ENCODE assay signal across 8 mouse cellular contexts in genomic region chr2:125505006-125505745, GRCm38 (mm10). TPM values are rescaled to one million over a fixed set of nuclear protein-coding genes. Genes with fewer than 3 reads are reported as not detected.
A peak's percentile ranks its signal among the peaks of the same experiment; 100 is the strongest.
DNase-seq lines count a peak whose midpoint lies in the region; ATAC-seq and TF ChIP-seq lines count a peak whose summit lies in the region.

TSS of gene Gm9913 (plus strand) at chr2:125505089.

- peaks cover 29% of the 10 kb centered on the region for H3K4me1 ChIP-seq in forebrain, embryonic 10.5 days
- H3K4me1 ChIP-seq in heart, embryonic 14.5 days (ENCODE audit: control insufficient read depth in 2 of 2, insufficient read depth in 2 of 2, low read length in 2 of 2) = peaks cover 5 to 6% of the 10 kb centered on the region in 2 experiments

- H3K27ac ChIP-seq in forebrain, embryonic 10.5 days = peak within 1 kb of the TSS; percentile 89
- peak within 1 kb of the TSS; percentile 88 to 89 for H3K27ac ChIP-seq in heart, embryonic 14.5 days (replicated peaks in 1 of 2; ENCODE audit: control insufficient read depth in 1 of 2, insufficient read depth in 1 of 2, low read depth in 2 of 2, low read length in 2 of 2)
- H3K27ac ChIP-seq in left cerebral cortex, adult 2 months = peak within 1 kb of the TSS; percentile 66

- peak within 1 kb of the TSS; percentile 95 for H3K4me2 ChIP-seq in heart, embryonic 14.5 days (ENCODE audit: low read length)

- intact Hi-C loops in left cerebral cortex, adult 2 months (cut with DNase I) = loop anchor here (5.0 to 10.0 kb wide), 2 partner anchors 97 to 160 kb away; no protein-coding TSS in a partner anchor

- peaks cover 50% of the 10 kb centered on the region for H3K27me3 ChIP-seq in forebrain, embryonic 10.5 days (ENCODE audit: poor library complexity, severe bottlenecking)
- H3K27me3 ChIP-seq in heart, embryonic 14.5 days (ENCODE audit: control insufficient read depth, insufficient read depth, low read length) = 0 out of 2 replicates have a peak, but pooled peaks cover 5% of the 10 kb centered on the region

- no peak for TF ChIP-seq CTCF in left cerebral cortex, adult 2 months (IDR thresholded peaks at IDR 0.05)

- H3K4me3 ChIP-seq in forebrain, embryonic 10.5 days = peak within 1 kb of the TSS; percentile 79
- peak within 1 kb of the TSS; percentile 67 to 83 for H3K4me3 ChIP-seq in heart, embryonic 14.5 days (ENCODE audit: control insufficient read depth in 1 of 2, insufficient read depth in 1 of 2, low read depth in 1 of 2, low read length in 2 of 2)
- peak within 1 kb of the TSS; percentile 68 for H3K4me3 ChIP-seq in left cerebral cortex, adult 2 months

- peak within 1 kb of the TSS; percentile 73 for H3K9ac ChIP-seq in heart, embryonic 14.5 days (ENCODE audit: low read length)

- H3K9me3 ChIP-seq in forebrain, embryonic 10.5 days = 0 out of 2 replicates have a peak, but pooled peaks cover 3% of the 10 kb centered on the region
- 0 out of 2 replicates have a peak, but pooled peaks cover 3% of the 10 kb centered on the region for H3K9me3 ChIP-seq in heart, embryonic 14.5 days (ENCODE audit: control insufficient read depth, low read length)

- ATAC-seq in heart, embryonic 14.5 days (ENCODE audit: insufficient number of reproducible peaks, insufficient read depth, low FRiP score, low read depth) = peak; percentile 23
- peak; percentile 36; the same call in 1 of the 2 replicates for ATAC-seq in megakaryocyte progenitor cell, adult 5-6 weeks (replicated peaks; ENCODE audit: poor library complexity)

- peak; percentile 74 for DNase-seq in 3T3-L1 (ENCODE audit: low read depth, low spot score)
- DNase-seq in MN1 (ENCODE audit: low spot score) = peak; percentile 30
- peak; percentile 78 for DNase-seq in forebrain, embryonic 10.5 days (ENCODE audit: extremely low spot score, low spot score)
- peak; percentile 19 to 20 for DNase-seq in left cerebral cortex, adult 2 months (ENCODE audit: extremely low spot score in 1 of 2, low spot score in 2 of 2)
- DNase-seq in right cerebral cortex, postnatal 4 days = peak; percentile 58
- no peak for DNase-seq in layer of hippocampus, adult 9-10 months (ENCODE audit: low spot score)

- peaks cover 10% of the 10 kb centered on the region for H3K36me3 ChIP-seq in forebrain, embryonic 10.5 days (replicated peaks)
- peaks cover 6% of the 10 kb centered on the region; the same call in 1 of the 2 replicates for H3K36me3 ChIP-seq in heart, embryonic 14.5 days (ENCODE audit: control insufficient read depth, insufficient read depth, low read length)

- WGBS in forebrain, embryonic 10.5 days = under 1% methylated on average over 45 of the region's 45 CpGs
- WGBS in heart, embryonic 14.5 days = under 1% methylated on average over 45 of the region's 45 CpGs

RNA-seq across cellular contexts. Expression of gene Gm9913, which starts in this region (rescaled TPM):
- 0.14 and 0.19 TPM in 2 replicates for polyA plus RNA-seq in forebrain, embryonic 10.5 days (2016; fragmentation: Nextera tagmentation; extraction: Ambion mirVana)
- 0.36 and 0.49 TPM in 2 replicates for polyA plus RNA-seq in heart, embryonic 14.5 days (2014; fragmentation: Nextera tagmentation; extraction: Ambion mirVana)
- total RNA-seq in left cerebral cortex, adult 2 months (2021) = under 1 TPM; 0.23 to 0.28 TPM
- not detected in 2 replicates for total RNA-seq in megakaryocyte progenitor cell, adult 5-6 weeks (2015)
- total RNA-seq in megakaryocyte progenitor cell, adult 5-6 weeks (2017) = not detected in 2 replicates

Comparison
In these comparisons a context has a peak if more than half of its experiments do, and no peak if none do; other contexts are left out.
1. Peak in DNase-seq, H3K4me3 ChIP-seq and H3K27ac ChIP-seq in forebrain, embryonic 10.5 days; RNA of the gene not detected or under 1 TPM.
2. Peak in ATAC-seq, H3K4me3 ChIP-seq, H3K27ac ChIP-seq, H3K9ac ChIP-seq and H3K4me2 ChIP-seq in heart, embryonic 14.5 days; RNA of the gene not detected or under 1 TPM.
3. Peak in DNase-seq, H3K4me3 ChIP-seq and H3K27ac ChIP-seq in left cerebral cortex, adult 2 months; RNA of the gene not detected or under 1 TPM.
4. Peak in ATAC-seq in megakaryocyte progenitor cell, adult 5-6 weeks; RNA of the gene not detected or under 1 TPM.